Mouse (Mus musculus) gastrocnemius, postnatal 10 days (tissue): ENCODE measurements at regions not wholly inside any gene's neighbourhood (a gene's known extent, or its start where the extent isn't known, plus 50 kb on each side); places are given as distances from the start of the nearest gene placed in this dataset.

Source experiments
- DNase-seq: peaks from one replicate; pipeline ENCODE4 v3.0.0; 2021; ENCODE audit warnings: mixed read lengths

DNA sequence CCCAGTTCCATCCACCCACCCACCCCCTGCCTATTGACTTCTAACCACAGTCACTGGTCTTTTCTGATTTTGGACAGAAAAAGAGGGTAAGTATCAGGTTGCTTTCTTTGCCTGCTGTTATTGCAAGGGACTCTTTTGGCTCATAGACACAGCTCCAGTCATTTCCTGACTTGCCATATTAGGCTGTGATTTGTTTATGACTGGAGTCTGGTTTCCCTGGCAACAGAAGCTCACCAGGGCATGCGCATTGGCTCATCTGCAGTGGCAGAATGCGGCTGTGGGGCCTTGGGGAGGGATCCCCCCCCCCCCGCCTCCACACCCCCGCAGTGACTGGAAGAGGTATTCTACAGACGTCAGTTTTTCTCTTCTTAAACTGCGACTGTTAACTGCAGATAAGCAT lies 65.9 kb downstream of the Cdr1 start:
- peak; percentile 5 for DNase-seq

GRCm38 (mm10) chrX:61117368-61117767 lies 68.0 kb downstream of the Cdr1 start:
- no peak for DNase-seq

DNA sequence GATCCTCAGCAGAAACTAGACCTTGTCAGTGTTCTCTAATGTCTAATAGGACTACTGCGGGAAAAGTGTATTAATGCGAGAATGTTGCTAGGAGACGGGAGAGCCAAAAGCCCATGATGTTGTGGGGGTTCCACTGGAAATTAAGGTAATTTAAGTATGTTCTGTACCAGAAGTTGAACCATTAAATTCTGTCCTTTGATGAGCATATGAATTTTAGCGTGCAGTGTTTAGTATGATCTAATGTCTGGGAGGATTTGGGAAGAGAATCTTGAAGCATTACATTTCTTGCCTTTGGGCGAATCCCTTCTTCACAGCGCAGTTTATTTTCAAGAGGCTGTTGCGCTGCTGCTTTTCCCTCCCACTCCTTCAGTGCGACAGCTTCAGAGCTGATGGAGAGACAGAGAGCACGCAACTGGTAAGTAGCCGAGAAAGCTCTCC lies 69.3 kb downstream of the Cdr1 start:
- DNase-seq: no peak
